ENCODE assay signal across 8 mouse cellular contexts in the genomic region with DNA sequence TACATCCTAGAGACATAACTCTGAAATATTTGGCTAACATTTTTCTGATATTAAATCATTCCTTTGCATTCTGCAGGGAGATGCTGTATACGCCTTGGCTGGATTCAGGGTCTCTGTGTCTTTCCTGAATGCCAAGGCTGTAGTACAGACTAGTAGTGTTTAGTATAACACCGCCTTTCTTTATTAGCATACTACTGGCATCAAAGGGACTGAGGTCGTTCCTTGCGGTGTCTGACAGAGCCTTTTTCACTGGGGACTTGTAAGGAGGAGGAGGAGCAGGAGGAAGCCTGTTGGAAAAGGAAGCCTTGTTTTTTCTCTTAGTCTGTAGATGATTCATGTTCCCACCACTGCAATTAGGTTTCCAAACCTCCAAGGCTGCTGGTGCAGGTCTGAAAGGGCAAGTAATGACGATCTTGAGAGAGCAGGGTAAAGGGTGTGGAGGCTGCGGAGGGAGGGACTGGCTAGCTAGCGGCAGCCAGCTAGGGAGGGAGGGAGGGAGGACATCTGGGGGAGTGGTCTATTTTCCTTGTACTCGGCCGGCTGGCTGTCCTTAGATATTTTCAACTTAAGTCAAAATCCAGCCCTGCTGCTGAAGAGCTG.
DNase-seq lines count a peak whose midpoint lies in the region; ATAC-seq and TF ChIP-seq lines count a peak whose summit lies in the region.

No protein-coding gene starts in this region.

- 2% methylated on average over 9 of the region's 9 CpGs for WGBS in forebrain, embryonic 12.5 days
- WGBS in heart, postnatal 0 days = 6% methylated on average over 9 of the region's 9 CpGs
- 9% methylated on average over 8 of the region's 9 CpGs for WGBS in lung, postnatal 0 days

- no peak for TF ChIP-seq EP300 in heart, postnatal 0 days (IDR thresholded peaks at IDR 0.05; ENCODE audit: low read depth)
- TF ChIP-seq EP300 in lung, postnatal 0 days (IDR thresholded peaks at IDR 0.05) = 0 out of 2 replicates have a peak, but pooled peaks have one; percentile 13

- H3K4me1 ChIP-seq in forebrain, embryonic 12.5 days = peaks cover 21% of the 10 kb centered on the region
- H3K4me1 ChIP-seq in heart, postnatal 0 days (ENCODE audit: control insufficient read depth, insufficient read depth) = peaks cover 18% of the 10 kb centered on the region; the same call in 1 of the 2 replicates
- peaks cover 8% of the 10 kb centered on the region; the same call in 1 of the 2 replicates for H3K4me1 ChIP-seq in lung, postnatal 0 days (ENCODE audit: insufficient read depth, low read depth, low read length)

- DNase-seq in right cerebral cortex, adult 18-20 months = peak; percentile 8
- no peak for DNase-seq in right cerebral cortex, postnatal 36 days (ENCODE audit: low spot score in 2 of 2)
- peak; percentile 88 for DNase-seq in heart, postnatal 0 days (ENCODE audit: low spot score)
- DNase-seq in kidney, postnatal 14 days = peak; percentile 79
- peak; percentile 89 for DNase-seq in lung, postnatal 0 days (ENCODE audit: low spot score)
- DNase-seq in right cerebral cortex, postnatal 25 days = peak; percentile 14
- no peak for DNase-seq in cerebellum, adult 11-12 months

- H3K4me2 ChIP-seq in forebrain, embryonic 12.5 days = peak overlapping the region; percentile 51
- peak overlapping the region; percentile 45 for H3K4me2 ChIP-seq in heart, postnatal 0 days (ENCODE audit: low read depth, low read length)
- peak overlapping the region; percentile 44 for H3K4me2 ChIP-seq in lung, postnatal 0 days (replicated peaks; ENCODE audit: low read depth, low read length)

- H3K27ac ChIP-seq in forebrain, embryonic 12.5 days = peak overlapping the region; percentile 73
- peak overlapping the region; percentile 59 for H3K27ac ChIP-seq in heart, postnatal 0 days (ENCODE audit: low read depth)
- peak overlapping the region; percentile 44; the same call in 1 of the 2 replicates for H3K27ac ChIP-seq in lung, postnatal 0 days (ENCODE audit: low read length)

- no peak for TF ChIP-seq CTCF in heart, postnatal 0 days (IDR thresholded peaks at IDR 0.05; ENCODE audit: low read depth)
- TF ChIP-seq CTCF in lung, postnatal 0 days (IDR thresholded peaks at IDR 0.05) = no peak

- no peaks in the 10 kb centered on the region for H3K9me3 ChIP-seq in forebrain, embryonic 12.5 days
- H3K9me3 ChIP-seq in heart, postnatal 0 days (replicated peaks; ENCODE audit: control insufficient read depth, low read length) = no peaks in the 10 kb centered on the region
- no peaks in the 10 kb centered on the region for H3K9me3 ChIP-seq in lung, postnatal 0 days (ENCODE audit: low read length)

- peak; percentile 84 for ATAC-seq in forebrain, embryonic 12.5 days (ENCODE audit: low FRiP score)
- ATAC-seq in heart, postnatal 0 days (ENCODE audit: insufficient read depth, low read depth) = peak; percentile 81
- peak; percentile 91 for ATAC-seq in lung, postnatal 0 days

- H3K9ac ChIP-seq in forebrain, embryonic 12.5 days = no peak overlapping the region; the same call in 1 of the 2 replicates
- 0 out of 2 replicates have a peak overlapping the region, but pooled peaks have one; percentile 7 for H3K9ac ChIP-seq in heart, postnatal 0 days (replicated peaks; ENCODE audit: low read depth, low read length)
- no peak overlapping the region for H3K9ac ChIP-seq in lung, postnatal 0 days (replicated peaks; ENCODE audit: low read depth)

- no peaks in the 10 kb centered on the region for H3K27me3 ChIP-seq in forebrain, embryonic 12.5 days
- no peaks in the 10 kb centered on the region for H3K27me3 ChIP-seq in heart, postnatal 0 days (ENCODE audit: control insufficient read depth, insufficient read depth, low read length)
- H3K27me3 ChIP-seq in lung, postnatal 0 days (replicated peaks; ENCODE audit: insufficient read depth, low read length) = no peaks in the 10 kb centered on the region

- H3K4me3 ChIP-seq in forebrain, embryonic 12.5 days (replicated peaks) = peak overlapping the region; percentile 26
- H3K4me3 ChIP-seq in heart, postnatal 0 days (ENCODE audit: low read depth, low read length) = peak overlapping the region; percentile 32
- 0 out of 2 replicates have a peak overlapping the region, but pooled peaks have one; percentile 0 for H3K4me3 ChIP-seq in lung, postnatal 0 days (ENCODE audit: low read depth, low read length)

- no peaks in the 10 kb centered on the region for H3K36me3 ChIP-seq in forebrain, embryonic 12.5 days (replicated peaks)
- H3K36me3 ChIP-seq in heart, postnatal 0 days (replicated peaks; ENCODE audit: control insufficient read depth, insufficient read depth, low read length) = no peaks in the 10 kb centered on the region
- no peaks in the 10 kb centered on the region for H3K36me3 ChIP-seq in lung, postnatal 0 days (ENCODE audit: insufficient read depth, low read length)

Comparison
In these comparisons a context has a peak if more than half of its experiments do, and no peak if none do; other contexts are left out.
1. DNase-seq: peak in right cerebral cortex, adult 18-20 months (single experiment), heart, postnatal 0 days (single experiment), kidney, postnatal 14 days (single experiment), lung, postnatal 0 days (single experiment) and right cerebral cortex, postnatal 25 days (single experiment); none in right cerebral cortex, postnatal 36 days (0 of 2) and cerebellum, adult 11-12 months (single experiment).
2. Peak in every context shown above with its lines, with median percentiles within 50 percentile points of each other: ATAC-seq, H3K27ac ChIP-seq, H3K4me2 ChIP-seq and H3K4me3 ChIP-seq.